Mouse (Mus musculus) induced T-regulatory cell, adult 2 months (primary cell): ENCODE measurements around the gene C1qbp.

Experiments
- DNase-seq: peaks from one replicate; pipeline ENCODE4 v3.0.0-alpha.2; 2012; ENCODE audit warnings: low read depth

C1qbp gene

GRCm38 (mm10) chr11:70982557-70983228, at the start of gene C1qbp:
TSS of gene C1qbp (minus strand) at chr11:70983026.
- DNase-seq: peak; percentile 93

- DNase-seq: no peak
Observed at GRCm38 (mm10) chr11:71032070-71032469, 49.2 kb upstream of the C1qbp start.

DNA sequence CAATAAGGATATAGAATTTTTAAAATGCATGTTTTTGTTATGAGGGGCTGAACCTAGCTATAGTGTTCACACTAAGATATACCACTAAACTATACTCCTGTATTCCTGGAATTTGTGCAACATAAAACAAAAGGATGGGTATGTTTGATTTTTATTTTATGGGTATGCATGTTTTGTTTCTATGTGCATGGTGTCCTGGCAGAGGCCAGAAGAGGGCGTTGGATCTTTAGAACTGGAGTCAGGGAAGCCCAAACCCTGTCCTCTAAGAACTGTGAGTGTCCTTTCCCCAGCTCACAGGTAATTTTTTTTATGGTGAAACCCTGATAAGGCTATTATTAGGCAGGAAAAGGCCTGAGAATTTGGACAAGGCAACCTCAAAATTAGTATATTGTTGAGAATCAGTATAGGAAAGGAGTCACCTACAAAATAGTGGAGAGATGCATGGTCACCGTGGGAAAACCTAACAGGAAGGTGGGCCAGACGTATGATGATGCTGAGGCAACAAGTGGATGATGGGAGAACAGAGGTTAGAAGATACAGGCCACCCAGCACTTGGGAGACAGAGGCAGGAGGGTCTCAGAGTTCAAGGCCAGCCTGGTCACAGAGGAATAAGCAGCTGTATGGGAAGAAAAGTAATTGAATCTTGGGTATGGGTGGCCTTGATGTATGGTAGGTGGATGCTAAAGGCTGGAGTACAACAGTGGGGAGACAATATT, 46.7 kb upstream of the C1qbp start:
- DNase-seq: no peak

DNA sequence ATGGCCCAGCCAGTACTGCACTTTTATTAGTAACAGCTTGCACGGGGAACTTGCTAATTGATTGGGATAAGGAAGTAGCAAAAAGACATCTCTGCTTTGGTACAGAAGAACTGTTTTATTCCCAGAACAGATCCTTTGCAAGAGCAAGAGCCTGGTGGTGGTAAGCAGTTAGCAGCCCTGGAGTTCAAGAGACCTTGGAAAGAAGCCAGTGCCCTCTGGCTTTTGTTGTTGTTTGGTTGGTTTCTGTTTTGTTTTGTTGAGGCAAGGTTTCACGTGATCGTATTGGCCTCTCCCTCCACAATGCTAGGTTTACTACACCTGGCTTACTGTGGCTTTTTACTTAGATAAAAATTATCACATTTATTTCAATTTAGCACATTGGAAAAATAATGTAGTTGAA, 45.5 kb upstream of the C1qbp start:
- no peak for DNase-seq

DNA sequence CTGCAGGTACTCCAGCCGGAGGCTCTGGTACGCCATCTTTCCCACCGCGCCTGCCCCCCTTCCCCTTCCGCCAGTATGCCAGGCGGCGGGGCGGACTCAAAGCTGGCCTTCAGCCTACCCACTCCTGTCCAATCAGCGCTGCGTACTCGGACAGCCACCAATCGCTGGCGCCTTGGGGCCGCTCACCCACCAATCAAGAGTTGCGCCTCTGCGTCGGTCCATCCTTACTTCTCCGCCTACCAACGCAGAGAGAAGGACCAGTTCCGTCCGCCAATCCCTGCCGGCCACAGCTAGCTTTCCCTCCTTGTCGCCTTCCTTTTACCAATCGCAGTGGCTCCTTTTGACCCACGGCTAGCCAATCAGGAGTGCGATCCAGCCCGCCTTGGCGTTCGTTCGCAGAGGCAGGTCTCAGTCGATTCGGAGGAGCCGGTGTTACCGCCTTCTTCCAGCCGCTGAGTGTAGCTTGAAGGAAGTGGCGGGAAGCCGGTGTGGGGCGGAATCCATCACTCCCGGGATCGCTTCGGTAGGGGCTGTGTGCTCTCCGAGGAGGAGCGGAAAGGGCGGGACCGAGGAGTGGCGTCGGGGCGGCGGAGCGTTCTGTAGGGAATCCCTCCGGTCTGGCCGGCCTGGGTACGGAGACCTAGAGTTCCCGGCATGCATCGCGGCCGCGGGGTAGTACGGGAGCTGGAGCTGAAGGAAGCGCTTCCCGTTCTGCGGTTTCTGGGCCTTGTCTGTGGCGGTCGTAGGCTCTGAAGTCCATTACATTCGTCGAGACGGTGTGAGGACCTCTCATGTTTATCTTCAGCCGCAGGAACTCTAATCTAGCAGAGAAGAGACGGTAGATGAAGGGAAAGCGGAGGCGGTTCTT, 36.6 kb upstream of the C1qbp start, which contains the start of the genes Mis12 and Derl2:
Mis12 (plus strand) TSS at position 411 of the 868 bp plus-strand sequence.
Derl2 (minus strand) TSS at position 641 of the 868 bp plus-strand sequence.
- peak; percentile 98 for DNase-seq

- DNase-seq: no peak
Observed at GRCm38 (mm10) chr11:71018416-71019200, 35.8 kb upstream of the C1qbp start.

DNA sequence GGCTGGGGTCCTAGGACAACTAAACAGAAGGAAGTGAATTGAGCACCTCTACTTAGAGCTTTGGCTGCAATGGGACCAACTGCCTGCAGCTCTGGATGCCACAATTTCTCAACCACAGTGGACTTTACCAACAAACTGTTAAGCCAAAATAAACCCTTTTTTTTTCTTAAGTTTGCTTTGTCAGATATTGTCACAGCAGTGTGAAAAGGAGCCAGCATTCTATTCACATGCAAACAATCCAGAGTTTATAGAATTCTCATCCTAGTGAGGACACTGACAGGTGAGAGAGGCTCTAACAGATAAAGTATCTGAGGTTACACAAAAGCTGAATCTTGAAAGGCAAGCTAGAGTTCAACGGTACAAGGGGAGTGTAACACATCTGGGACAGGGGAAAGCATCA, 34.2 kb upstream of the C1qbp start:
- no peak for DNase-seq

DNA sequence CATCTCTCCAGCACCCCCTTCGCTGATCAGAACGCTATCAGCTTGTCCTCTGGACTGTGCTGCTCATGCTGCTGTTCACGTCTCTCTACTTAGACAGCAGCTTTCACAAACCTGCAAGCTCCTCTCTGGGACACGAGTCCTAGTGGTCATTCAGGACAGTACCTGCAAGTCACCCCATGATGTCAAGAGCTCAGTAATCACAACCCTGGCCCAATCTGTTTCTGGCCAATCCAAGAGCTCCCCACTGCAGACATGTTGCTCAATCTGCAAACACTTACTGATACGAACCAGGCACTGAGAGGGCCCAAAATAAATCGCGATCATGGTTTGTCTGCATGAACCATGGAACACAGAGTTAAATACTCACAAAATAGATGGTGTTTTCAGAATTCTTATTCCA, 29.9 kb upstream of the C1qbp start:
- DNase-seq: no peak

DNA sequence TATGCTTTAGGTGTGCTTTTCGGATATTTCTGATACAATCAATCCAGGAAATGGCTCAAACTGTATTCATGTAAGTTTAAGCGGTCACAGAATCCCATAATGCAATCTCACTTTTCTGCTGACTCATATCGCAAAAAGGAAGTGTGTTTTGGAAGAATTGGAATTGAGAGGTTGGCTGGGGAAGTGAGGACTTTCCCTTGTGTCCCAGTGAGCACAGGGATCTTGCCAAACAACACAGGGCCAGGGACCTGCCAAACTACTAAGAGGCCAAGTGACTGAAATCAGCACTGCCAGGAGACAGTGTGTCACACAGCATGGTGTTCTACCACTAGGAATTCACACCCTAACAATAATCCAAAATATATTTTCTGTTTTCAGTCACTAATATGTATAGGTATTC, 25.5 kb upstream of the C1qbp start:
- no peak for DNase-seq

- DNase-seq: no peak
Observed at GRCm38 (mm10) chr11:71007831-71008230, 25.0 kb upstream of the C1qbp start.

DNA sequence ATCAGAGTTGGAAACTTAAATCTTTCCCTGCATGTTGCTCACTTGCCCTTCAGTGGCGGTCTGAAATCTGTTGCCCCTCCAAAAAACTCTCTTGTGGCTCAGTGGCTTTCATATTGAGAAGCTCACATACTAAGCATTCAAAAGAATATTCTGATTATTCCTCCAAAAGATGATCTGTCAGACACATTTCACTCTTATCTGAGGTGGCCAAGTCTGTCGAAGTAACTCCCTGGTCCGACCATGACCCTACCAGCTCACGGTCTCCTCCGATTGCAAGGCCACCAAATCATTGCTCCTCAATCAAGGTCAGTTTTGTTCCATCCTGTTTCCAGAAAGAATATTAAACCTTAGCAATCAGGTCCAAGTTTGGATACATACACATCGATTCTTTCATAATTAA, 24.2 kb upstream of the C1qbp start:
- DNase-seq: no peak

DNA sequence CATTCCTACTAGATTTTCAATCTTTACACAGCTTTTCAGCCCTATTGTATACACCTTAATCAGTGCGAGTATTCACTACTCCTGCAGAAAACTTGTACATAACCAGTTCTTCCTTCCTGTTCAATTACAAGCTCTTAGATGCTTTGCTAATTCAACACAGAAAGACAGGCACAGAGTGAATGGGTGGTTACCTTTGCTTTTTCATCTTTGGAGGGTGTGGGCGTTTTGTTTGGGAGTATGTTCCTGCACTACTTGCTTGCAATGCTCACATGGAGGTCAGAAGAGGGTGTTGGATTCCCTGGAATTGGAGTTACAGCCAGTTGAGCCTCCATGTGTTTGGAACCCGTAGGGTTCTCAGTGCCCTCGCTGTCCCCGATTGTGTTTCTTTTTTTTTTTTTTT, 22.2 kb upstream of the C1qbp start:
- DNase-seq: peak; percentile 52

GRCm38 (mm10) chr11:71004316-71004773, 21.5 kb upstream of the C1qbp start, which contains the start of gene Dhx33:
TSS of gene Dhx33 (minus strand) at chr11:71004437.
- peak; percentile 99 for DNase-seq

DNA sequence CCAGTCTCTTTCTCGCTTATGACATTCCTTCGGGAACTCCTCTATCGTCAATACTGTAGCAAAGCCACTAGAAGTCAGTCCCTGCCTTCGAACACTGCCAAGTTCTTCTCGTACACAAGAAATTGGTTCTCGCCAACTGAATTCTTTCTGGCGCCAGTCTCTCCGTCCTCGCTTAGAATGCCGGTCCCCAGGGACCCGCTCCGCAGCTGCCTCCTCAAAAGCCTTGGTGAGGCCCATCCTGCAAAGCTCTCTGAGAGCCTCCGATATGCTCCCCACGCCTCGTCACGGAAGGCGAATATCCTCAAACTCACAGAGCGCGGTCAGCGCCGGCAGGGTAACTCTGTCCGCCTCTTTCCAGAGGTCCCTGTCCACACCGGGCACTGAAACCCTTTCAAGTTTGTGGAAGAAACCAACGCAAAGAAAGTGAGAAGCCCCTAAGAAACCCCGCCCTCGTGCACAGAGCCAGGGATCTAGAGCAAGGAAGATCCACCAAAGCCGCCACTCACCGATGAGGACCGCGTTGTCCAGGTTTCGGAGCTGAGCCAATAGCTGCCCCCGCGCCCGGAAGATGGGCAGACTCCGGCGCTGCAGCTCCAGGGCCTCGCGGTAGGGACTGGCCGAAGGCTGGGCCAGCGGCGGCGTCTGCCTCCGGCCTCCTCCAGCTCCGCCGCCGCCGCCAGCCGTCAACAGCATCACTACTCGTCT, 20.9 kb upstream of the C1qbp start:
- peak; percentile 65 for DNase-seq

- no peak for DNase-seq
Observed at GRCm38 (mm10) chr11:71001167-71001566, 18.3 kb upstream of the C1qbp start.

DNA sequence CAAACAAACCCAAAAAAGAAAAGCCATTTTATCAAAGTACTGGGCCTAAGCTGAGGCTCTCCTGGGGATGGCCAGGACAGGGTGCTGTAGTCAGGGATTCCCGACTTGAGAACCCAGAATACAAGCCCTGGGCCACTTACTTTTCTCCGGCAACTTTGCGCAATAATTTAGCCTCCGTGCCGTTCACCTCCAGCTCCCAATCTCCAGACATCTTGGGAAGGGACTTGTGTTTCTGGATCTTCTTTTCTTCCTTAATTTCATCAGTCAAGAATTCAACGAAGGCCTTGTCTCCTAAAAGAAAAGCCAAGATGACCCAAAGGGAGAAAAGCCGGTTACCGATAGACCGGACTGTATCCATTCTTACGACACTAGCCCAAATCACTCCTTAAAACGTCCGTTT, 796 bp downstream of the C1qbp start:
- peak; percentile 23 for DNase-seq

- no peak for DNase-seq
Observed at GRCm38 (mm10) chr11:70980751-70981510, 1.9 kb downstream of the C1qbp start.

DNA sequence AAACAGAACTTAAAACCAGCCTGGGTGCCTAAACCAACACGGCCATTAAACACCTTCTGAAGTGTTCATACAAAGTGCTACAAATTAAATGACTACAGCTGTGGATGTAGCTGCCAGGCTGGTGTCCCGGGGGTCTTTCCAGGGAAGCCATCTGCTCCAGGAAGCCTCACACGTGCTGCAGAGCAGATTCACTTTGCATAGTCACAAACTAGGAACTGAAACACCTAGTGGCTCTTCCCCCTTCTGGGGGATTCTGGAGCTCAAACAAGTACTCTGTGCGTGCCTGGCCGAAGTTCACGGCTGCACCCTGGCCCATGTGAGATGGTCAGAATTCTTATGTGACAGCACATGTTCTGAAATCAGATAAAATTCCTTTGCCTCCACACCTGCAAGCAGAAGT, 2.6 kb downstream of the C1qbp start:
- no peak for DNase-seq

GRCm38 (mm10) chr11:70977293-70977692, 5.5 kb downstream of the C1qbp start:
- no peak for DNase-seq

DNA sequence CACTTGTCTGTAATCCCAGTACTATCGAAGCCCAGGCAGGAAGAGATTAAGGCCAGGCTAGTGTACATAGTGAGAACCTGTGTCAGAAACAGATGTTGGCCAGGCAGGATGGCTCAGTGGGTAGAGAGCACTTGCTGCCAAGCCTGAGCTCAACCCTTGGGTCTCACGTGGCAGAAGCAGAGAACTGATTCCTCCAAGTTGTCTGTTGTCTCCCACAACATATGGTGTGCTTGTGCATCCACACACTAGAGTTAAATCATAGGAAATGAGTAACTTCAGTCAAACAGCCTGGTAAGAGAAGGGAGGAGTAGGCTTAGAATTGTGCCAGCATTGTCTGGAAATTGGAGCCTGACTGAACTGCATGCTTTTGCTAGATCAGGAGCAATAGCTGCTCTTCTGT, 7.6 kb downstream of the C1qbp start:
- no peak for DNase-seq
